8 mouse cellular contexts compared by ENCODE assay signal in genomic region chr19:41071500-41071899, GRCm38 (mm10). TPM values are rescaled to one million over a fixed set of nuclear protein-coding genes. Genes with fewer than 3 reads are reported as not detected.
A peak's percentile ranks its signal among the peaks of the same experiment; 100 is the strongest.
DNase-seq lines count a peak whose midpoint lies in the region; ATAC-seq and TF ChIP-seq lines count a peak whose summit lies in the region.

No protein-coding gene starts in this region.

- TF ChIP-seq EP300 in heart, adult 2 months (IDR thresholded peaks at IDR 0.05; ENCODE audit: insufficient read depth, low read depth, low read length) = 0 out of 2 replicates have a peak, but pooled peaks have one; percentile 60
- TF ChIP-seq EP300 in lung, postnatal 0 days (IDR thresholded peaks at IDR 0.05) = no peak

- no peaks in the 10 kb centered on the region for H3K36me3 ChIP-seq in E14TG2a.4 (ENCODE audit: insufficient read depth, low read length)
- no peaks in the 10 kb centered on the region for H3K36me3 ChIP-seq in embryonic facial prominence, embryonic 10.5 days (replicated peaks)
- H3K36me3 ChIP-seq in heart, adult 2 months (ENCODE audit: control insufficient read depth, insufficient read depth, low read length) = no peaks in the 10 kb centered on the region
- H3K36me3 ChIP-seq in lung, postnatal 0 days (ENCODE audit: insufficient read depth, low read length) = no peaks in the 10 kb centered on the region

- H3K27me3 ChIP-seq in E14TG2a.4 (ENCODE audit: insufficient read depth, low read length) = peaks cover 9% of the 10 kb centered on the region
- 0 out of 2 replicates have a peak, but pooled peaks cover 4% of the 10 kb centered on the region for H3K27me3 ChIP-seq in embryonic facial prominence, embryonic 10.5 days (replicated peaks; ENCODE audit: low read depth, poor library complexity, severe bottlenecking)
- no peaks in the 10 kb centered on the region for H3K27me3 ChIP-seq in heart, adult 2 months (ENCODE audit: control insufficient read depth, insufficient read depth, low read length)
- no peaks in the 10 kb centered on the region for H3K27me3 ChIP-seq in lung, postnatal 0 days (replicated peaks; ENCODE audit: insufficient read depth, low read length)

- no peak overlapping the region for H3K4me2 ChIP-seq in lung, postnatal 0 days (replicated peaks; ENCODE audit: low read depth, low read length)

- DNase-seq in adrenal gland, postnatal 10 days = peak; percentile 91
- peak; percentile 87 for DNase-seq in embryonic facial prominence, embryonic 10.5 days (ENCODE audit: low spot score)
- peak; percentile 80 to 87 for DNase-seq in heart, adult 2 months
- peak; percentile 86 to 96 for DNase-seq in layer of hippocampus, adult 18-20 months (ENCODE audit: low spot score in 2 of 2)
- peak; percentile 93 for DNase-seq in lung, postnatal 0 days (ENCODE audit: low spot score)
- peak; percentile 91 to 96 for DNase-seq in right cerebral cortex, adult 2 months (ENCODE audit: low spot score in 2 of 2)
- DNase-seq in urinary bladder, postnatal 10 days (ENCODE audit: low spot score) = peak; percentile 56

- no peak overlapping the region for H3K27ac ChIP-seq in embryonic facial prominence, embryonic 10.5 days (replicated peaks)
- no peak overlapping the region for H3K27ac ChIP-seq in heart, adult 2 months
- no peak overlapping the region for H3K27ac ChIP-seq in lung, postnatal 0 days (ENCODE audit: low read length)

- no peak for TF ChIP-seq POLR2A in heart, adult 2 months (IDR thresholded peaks at IDR 0.05; ENCODE audit: insufficient read depth, low read depth, low read length)

- no peak overlapping the region for H3K9ac ChIP-seq in heart, adult 2 months (ENCODE audit: low read depth, low read length)
- H3K9ac ChIP-seq in lung, postnatal 0 days (replicated peaks; ENCODE audit: low read depth) = no peak overlapping the region

- 8% methylated on average over 8 of the region's 8 CpGs for WGBS in embryonic facial prominence, embryonic 10.5 days
- WGBS in heart, adult 2 months = 4% methylated on average over 8 of the region's 8 CpGs
- 5% methylated on average over 8 of the region's 8 CpGs for WGBS in lung, postnatal 0 days

- H3K9me3 ChIP-seq in E14TG2a.4 (ENCODE audit: low read length) = no peaks in the 10 kb centered on the region
- H3K9me3 ChIP-seq in embryonic facial prominence, embryonic 10.5 days = no peaks in the 10 kb centered on the region
- no peaks in the 10 kb centered on the region for H3K9me3 ChIP-seq in lung, postnatal 0 days (ENCODE audit: low read length)

- no peak overlapping the region for H3K4me3 ChIP-seq in E14TG2a.4 (replicated peaks; ENCODE audit: low read length)
- H3K4me3 ChIP-seq in embryonic facial prominence, embryonic 10.5 days = no peak overlapping the region
- H3K4me3 ChIP-seq in heart, adult 2 months = no peak overlapping the region
- H3K4me3 ChIP-seq in lung, postnatal 0 days (ENCODE audit: low read depth, low read length) = no peak overlapping the region

- H3K4me1 ChIP-seq in E14TG2a.4 (replicated peaks; ENCODE audit: low read depth, low read length) = peaks cover 18% of the 10 kb centered on the region
- no peaks in the 10 kb centered on the region for H3K4me1 ChIP-seq in embryonic facial prominence, embryonic 10.5 days
- H3K4me1 ChIP-seq in heart, adult 2 months (ENCODE audit: control insufficient read depth, insufficient read depth, low read length) = no peaks in the 10 kb centered on the region
- H3K4me1 ChIP-seq in lung, postnatal 0 days (ENCODE audit: insufficient read depth, low read depth, low read length) = no peaks in the 10 kb centered on the region

- ATAC-seq in lung, postnatal 0 days = peak; percentile 43; the same call in 1 of the 2 replicates

- intact Hi-C loops in heart, adult 2 months (cut with DNase I) = no loop called here

- TF ChIP-seq CTCF in E14TG2a.4 (conservative IDR thresholded peaks at IDR 0.05; ENCODE audit: low read length) = peak; percentile 91
- no peak; the same call in 1 of the 2 replicates for TF ChIP-seq CTCF in heart, adult 2 months (IDR thresholded peaks at IDR 0.05)
- TF ChIP-seq CTCF in lung, postnatal 0 days (IDR thresholded peaks at IDR 0.05) = peak; percentile 99

- no peaks in the 10 kb centered on the region for H3K79me2 ChIP-seq in heart, adult 2 months (replicated peaks; ENCODE audit: control insufficient read depth, insufficient read depth, low read length)

RNA-seq across cellular contexts. Expression of gene Opalin, which starts 5.4 kb away (rescaled TPM):
- not detected for total RNA-seq in adrenal gland, postnatal 10 days (2021)
- polyA plus RNA-seq in embryonic facial prominence, embryonic 10.5 days (2016; fragmentation: Nextera tagmentation; extraction: Ambion mirVana) = not detected in 2 replicates
- not detected for total RNA-seq in heart, adult 2 months (2021)
- polyA plus RNA-seq in heart, adult 2 months (2012; rRNA removed) = not detected in 2 replicates
- total RNA-seq in layer of hippocampus, adult 18-20 months (2021) = 1 to 10 TPM; 6.1 to 9.4 TPM
- polyA plus RNA-seq in lung, postnatal 0 days (2015; fragmentation: Nextera tagmentation; extraction: Ambion mirVana) = 0.08 TPM in 1 of 2 replicates, not detected in the other

RNA-seq across cellular contexts. Expression of gene Dntt, which starts 42.4 kb away (rescaled TPM):
- under 1 TPM in 1 of 2 experiments, not detected in 1; 0.21 TPM for total RNA-seq in adrenal gland, postnatal 10 days (2021)
- not detected in 2 replicates for polyA plus RNA-seq in embryonic facial prominence, embryonic 10.5 days (2016; fragmentation: Nextera tagmentation; extraction: Ambion mirVana)
- total RNA-seq in heart, adult 2 months (2021) = not detected
- 0.12 TPM in 1 of 2 replicates, not detected in the other for polyA plus RNA-seq in heart, adult 2 months (2012; rRNA removed)
- total RNA-seq in layer of hippocampus, adult 18-20 months (2021) = not detected
- not detected in 2 replicates for polyA plus RNA-seq in lung, postnatal 0 days (2015; fragmentation: Nextera tagmentation; extraction: Ambion mirVana)

Comparison
In these comparisons a context has a peak if more than half of its experiments do, and no peak if none do; other contexts are left out.
1. RNA of gene Opalin, which starts 5.4 kb away (total RNA-seq): 6.1 to 9.4 TPM in layer of hippocampus, adult 18-20 months; not detected in adrenal gland, postnatal 10 days and not detected in heart, adult 2 months; every median in the first group is over 4 times any median in the second.
2. Peak in every context shown above with its lines, with median percentiles within 50 percentile points of each other: DNase-seq.